Mouse (Mus musculus) intestine, postnatal 0 days (tissue): Measurements from ENCODE around the gene Pigr. TPM values are rescaled to one million over a fixed set of nuclear protein-coding genes. Genes with fewer than 3 reads are reported as not detected.
A peak's percentile ranks its signal among the peaks of the same experiment; 100 is the strongest.

Experiments used
- ATAC-seq: fragments of 200-750 bp; cut with Nextera tagmentation; 2 replicates; pipeline ENCODE4 v1.8.0; 2017; ENCODE audit warnings: mild to moderate bottlenecking, moderate TSS enrichment, moderate library complexity
- H3K27ac ChIP-seq: fragments of 300-500 bp; sonication (generic); 2 replicates; pipeline ENCODE4 v1.5.1; 2014; ENCODE audit warnings: mild to moderate bottlenecking, low read depth, low read length, moderate library complexity
- H3K27me3 ChIP-seq: fragments of 300-500 bp; sonication (generic); replicated peaks from 2 replicates; pipeline ENCODE4 v1.6.1; 2014; ENCODE audit warnings: low read length, mixed read lengths; ENCODE audit not compliant: control insufficient read depth, insufficient read depth
- H3K36me3 ChIP-seq: fragments of 300-500 bp; sonication (generic); 2 replicates; pipeline ENCODE4 v1.6.1; 2014; ENCODE audit warnings: mild to moderate bottlenecking, moderate library complexity; ENCODE audit not compliant: control insufficient read depth, insufficient read depth
- H3K4me1 ChIP-seq: fragments of 300-500 bp; sonication (generic); replicated peaks from 2 replicates; pipeline ENCODE4 v1.6.1; 2014; ENCODE audit warnings: antibody characterized with exemption, low read length, mixed read lengths; ENCODE audit not compliant: control insufficient read depth, insufficient read depth
- H3K4me2 ChIP-seq: fragments of 300-500 bp; sonication (generic); replicated peaks from 2 replicates; pipeline ENCODE4 v1.6.1; 2014; ENCODE audit warnings: low read depth, mild to moderate bottlenecking, moderate library complexity
- H3K4me3 ChIP-seq: fragments of 300-500 bp; sonication (generic); 2 replicates; pipeline ENCODE4 v1.5.1; 2014; ENCODE audit warnings: low read depth, low read length
- H3K9ac ChIP-seq: fragments of 300-500 bp; sonication (generic); 2 replicates; pipeline ENCODE4 v1.6.1; 2014; ENCODE audit warnings: mild to moderate bottlenecking, low read depth, low read length
- H3K9me3 ChIP-seq: fragments of 300-500 bp; sonication (generic); 2 replicates; pipeline ENCODE4 v1.6.1; 2016; ENCODE audit warnings: mixed run types; ENCODE audit not compliant: control insufficient read depth
- CTCF ChIP-seq: sonication (generic); IDR thresholded peaks from 2 replicates; pipeline ENCODE4 v1.5.1; 2016; ENCODE audit warnings: low read depth, mild to moderate bottlenecking, control low read depth, antibody characterized with exemption, moderate library complexity
- WGBS: fragments of 180-500 bp; shearing (Covaris S2); extraction: QIAGEN DNeasy Blood & Tissue Kit; methylation state at CpG from one replicate; pipeline ENCODE4 v1.1.7; 2014; 5-methylcytosine and 5-hydroxymethylcytosine counted together
- polyA plus RNA-seq: library from polyadenylated mRNA; unstranded; fragments of >200 nt; fragmentation: Nextera tagmentation; extraction: Ambion mirVana; gene quantifications from 2 replicates; pipeline ENCODE4 v1.2.1, GENCODE M21; 2015

Pigr gene
- polyA plus RNA-seq, 1 experiment from 2014 or later, result 14.0 TPM

GRCm38 (mm10) chr1:130796967-130797684 is 29.4 kb upstream of the Pigr start:
- whole genome bisulfite sequencing, result 79% methylated on average over 8 of the region's 8 CpGs
- no peak overlapping the region for H3K4me3 ChIP-seq
- H3K27ac ChIP-seq, result no peak overlapping the region
- no peak overlapping the region for H3K4me2 ChIP-seq
- H3K9ac ChIP-seq, result no peak overlapping the region
- H3K36me3 ChIP-seq, result no peaks in the 10 kb centered on the region
- no peaks in the 10 kb centered on the region for H3K27me3 ChIP-seq
- TF ChIP-seq CTCF, result peak; percentile 78
- no peak for ATAC-seq
- H3K4me1 ChIP-seq, result no peaks in the 10 kb centered on the region
- H3K9me3 ChIP-seq, result no peaks in the 10 kb centered on the region

- Histone ChIP-seq H3K4me3 (no peak overlapping the region), H3K36me3 (no peaks in the 10 kb centered on the region), H3K4me1 (no peaks in the 10 kb centered on the region), H3K9ac (no peak overlapping the region), H3K27ac (peak overlapping the region; percentile 67), H3K9me3 (no peaks in the 10 kb centered on the region), H3K4me2 (peak overlapping the region; percentile 42), H3K27me3 (no peaks in the 10 kb centered on the region)
- ATAC-seq, result peak; percentile 89
- 22% methylated on average over 6 of the region's 6 CpGs for WGBS
- no peak for TF ChIP-seq CTCF
Observed at GRCm38 (mm10) chr1:130798037-130798436, 28.4 kb upstream of the Pigr start.

- H3K27ac ChIP-seq, result peak overlapping the region; percentile 67
- TF ChIP-seq CTCF, result no peak
- H3K4me1 ChIP-seq, result no peaks in the 10 kb centered on the region
- 38% methylated on average over 3 of the region's 3 CpGs for WGBS
- no peak overlapping the region for H3K9ac ChIP-seq
- no peak overlapping the region for H3K4me3 ChIP-seq
- no peaks in the 10 kb centered on the region for H3K36me3 ChIP-seq
- H3K27me3 ChIP-seq, result no peaks in the 10 kb centered on the region
- H3K9me3 ChIP-seq, result no peaks in the 10 kb centered on the region
- ATAC-seq, result peak; percentile 88
- peak overlapping the region; percentile 42 for H3K4me2 ChIP-seq
Observed at GRCm38 (mm10) chr1:130798551-130798950, 27.9 kb upstream of the Pigr start.

GRCm38 (mm10) chr1:130799399-130799798 is 27.1 kb upstream of the Pigr start:
- no peak overlapping the region for H3K4me2 ChIP-seq
- H3K36me3 ChIP-seq, result no peaks in the 10 kb centered on the region
- 93% methylated on average over 2 of the region's 2 CpGs for WGBS

GRCm38 (mm10) chr1:130800602-130801001 is 25.9 kb upstream of the Pigr start, which contains the start of gene Fcamr:
Gene Fcamr, plus strand, starts transcription at chr1:130800902.
- Histone ChIP-seq H3K4me3 (no peak within 1 kb of the TSS), H3K36me3 (no peaks in the 10 kb centered on the region), H3K4me2 (no peak within 1 kb of the TSS), H3K9me3 (no peaks in the 10 kb centered on the region), H3K27ac (no peak within 1 kb of the TSS), H3K27me3 (no peaks in the 10 kb centered on the region), H3K9ac (no peak within 1 kb of the TSS), H3K4me1 (no peaks in the 10 kb centered on the region)
- ATAC-seq, result no peak
- 94% methylated on average over 8 of the region's 8 CpGs for whole genome bisulfite sequencing
- TF ChIP-seq CTCF, result no peak

More at GRCm38 (mm10) chr1:130799399-130799798, 27.1 kb upstream of the Pigr start:
- H3K9ac ChIP-seq, result no peak overlapping the region
- no peak overlapping the region for H3K4me3 ChIP-seq
- no peak for TF ChIP-seq CTCF
- H3K4me1 ChIP-seq, result no peaks in the 10 kb centered on the region
- no peaks in the 10 kb centered on the region for H3K27me3 ChIP-seq
- no peak for ATAC-seq
- no peaks in the 10 kb centered on the region for H3K9me3 ChIP-seq
- H3K27ac ChIP-seq, result no peak overlapping the region

- H3K4me1 ChIP-seq, result no peaks in the 10 kb centered on the region
- no peak overlapping the region for H3K27ac ChIP-seq
- no peaks in the 10 kb centered on the region for H3K27me3 ChIP-seq
- no peak overlapping the region for H3K4me2 ChIP-seq
- H3K36me3 ChIP-seq, result no peaks in the 10 kb centered on the region
- TF ChIP-seq CTCF, result no peak
- WGBS, result 62% methylated on average over 2 of the region's 2 CpGs
- H3K9me3 ChIP-seq, result no peaks in the 10 kb centered on the region
- no peak overlapping the region for H3K9ac ChIP-seq
- ATAC-seq, result no peak
- no peak overlapping the region for H3K4me3 ChIP-seq
Observed at GRCm38 (mm10) chr1:130801511-130801910, 25.0 kb upstream of the Pigr start.

- TF ChIP-seq CTCF, result no peak
- no peak overlapping the region for H3K27ac ChIP-seq
Observed at GRCm38 (mm10) chr1:130802976-130803375, 23.5 kb upstream of the Pigr start.

More at GRCm38 (mm10) chr1:130802976-130803375, 23.5 kb upstream of the Pigr start:
- no peak overlapping the region for H3K4me2 ChIP-seq
- no peaks in the 10 kb centered on the region for H3K36me3 ChIP-seq
- WGBS, result 68% methylated on average over 6 of the region's 6 CpGs
- H3K9ac ChIP-seq, result no peak overlapping the region
- no peaks in the 10 kb centered on the region for H3K4me1 ChIP-seq
- no peak overlapping the region for H3K4me3 ChIP-seq
- no peaks in the 10 kb centered on the region for H3K27me3 ChIP-seq
- no peak for ATAC-seq
- no peaks in the 10 kb centered on the region for H3K9me3 ChIP-seq
